ENCODE assay signal across 9 mouse cellular contexts in genomic region chr11:16967806-16968205, GRCm38 (mm10). TPM values are rescaled to one million over a fixed set of nuclear protein-coding genes. Genes with fewer than 3 reads are reported as not detected.
DNase-seq lines count a peak whose midpoint lies in the region; ATAC-seq and TF ChIP-seq lines count a peak whose summit lies in the region.
"Had no signal": no experiment of that assay in that cellular context is flagged by ENCODE, and none has a peak within 500 bp of the region (broad histone marks: within the 10 kb centered on the region; RNA-seq: fewer than 3 reads in every experiment).

No protein-coding gene starts in this region.

- 35% methylated on average over 2 of the region's 2 CpGs for WGBS in kidney, adult 2 months
- 45% methylated on average over 2 of the region's 2 CpGs for WGBS in kidney, embryonic 14.5 days

- no peak for ATAC-seq in kidney, embryonic 14.5 days (ENCODE audit: low FRiP score, low TSS enrichment)
- peak; percentile 80 for ATAC-seq in neutrophil, adult 5-6 weeks (ENCODE audit: extremely low read depth, insufficient number of reproducible peaks, low FRiP score, poor library complexity, severe bottlenecking)

- H3K27ac ChIP-seq in kidney, adult 2 months (ENCODE audit: insufficient read depth, low read depth, low read length) = no peak overlapping the region
- H3K27ac ChIP-seq in kidney, embryonic 14.5 days (ENCODE audit: low read depth, low read length) = no peak overlapping the region
- no peak overlapping the region for H3K27ac ChIP-seq in layer of hippocampus, adult 2 months
- H3K27ac ChIP-seq: embryonic facial prominence, embryonic 12.5 days; neural tube, embryonic 13.5 days had no signal

- no peaks in the 10 kb centered on the region for H3K4me1 ChIP-seq in kidney, adult 2 months (ENCODE audit: control insufficient read depth, insufficient read depth, low read length)
- H3K4me1 ChIP-seq in kidney, embryonic 14.5 days (ENCODE audit: control insufficient read depth, insufficient read depth, low read length) = no peaks in the 10 kb centered on the region
- H3K4me1 ChIP-seq in E14TG2a.4 (replicated peaks; ENCODE audit: low read depth, low read length) = no peaks in the 10 kb centered on the region
- H3K4me1 ChIP-seq: embryonic facial prominence, embryonic 12.5 days; neural tube, embryonic 13.5 days had no signal

- TF ChIP-seq POLR2A in kidney, adult 2 months (IDR thresholded peaks at IDR 0.05; ENCODE audit: low read depth, low read length) = no peak

- H3K4me3 ChIP-seq in kidney, adult 2 months (ENCODE audit: insufficient read depth, low read depth, low read length) = no peak overlapping the region
- H3K4me3 ChIP-seq in kidney, embryonic 14.5 days (ENCODE audit: low read length) = no peak overlapping the region
- H3K4me3 ChIP-seq in E14TG2a.4 (replicated peaks; ENCODE audit: low read length) = no peak overlapping the region
- no peak overlapping the region for H3K4me3 ChIP-seq in layer of hippocampus, adult 2 months
- H3K4me3 ChIP-seq: embryonic facial prominence, embryonic 12.5 days; neural tube, embryonic 13.5 days had no signal

- DNase-seq in kidney, adult 2 months = peak; percentile 22
- peak; percentile 56 for DNase-seq in adipocyte (ENCODE audit: low spot score)
- DNase-seq in layer of hippocampus, adult 2 months (ENCODE audit: low spot score in 2 of 2) = peak; percentile 48 to 57
- DNase-seq in thymus, postnatal 25 days = no peak

- TF ChIP-seq CTCF in kidney, adult 2 months (conservative IDR thresholded peaks at IDR 0.05; ENCODE audit: insufficient read depth, insufficient read length, low read depth, low read length) = no peak
- TF ChIP-seq CTCF in E14TG2a.4 (conservative IDR thresholded peaks at IDR 0.05; ENCODE audit: low read length) = peak; percentile 22
- TF ChIP-seq CTCF in layer of hippocampus, adult 2 months (conservative IDR thresholded peaks at IDR 0.05) = peak; percentile 82

- no peak overlapping the region for H3K9ac ChIP-seq in kidney, embryonic 14.5 days (ENCODE audit: low read depth, low read length)
- H3K9ac ChIP-seq: embryonic facial prominence, embryonic 12.5 days; neural tube, embryonic 13.5 days had no signal

- H3K27me3 ChIP-seq in kidney, adult 2 months (replicated peaks; ENCODE audit: control insufficient read depth, insufficient read depth, low read length) = no peaks in the 10 kb centered on the region
- H3K27me3 ChIP-seq in kidney, embryonic 14.5 days (ENCODE audit: control insufficient read depth, insufficient read depth, low read length) = no peaks in the 10 kb centered on the region
- no peaks in the 10 kb centered on the region for H3K27me3 ChIP-seq in E14TG2a.4 (ENCODE audit: insufficient read depth, low read length)
- H3K27me3 ChIP-seq: embryonic facial prominence, embryonic 12.5 days; neural tube, embryonic 13.5 days had no signal

- H3K4me2 ChIP-seq in kidney, embryonic 14.5 days (replicated peaks; ENCODE audit: low read depth, low read length) = no peak overlapping the region
- H3K4me2 ChIP-seq: embryonic facial prominence, embryonic 12.5 days; neural tube, embryonic 13.5 days had no signal

- no peaks in the 10 kb centered on the region for H3K9me3 ChIP-seq in kidney, embryonic 14.5 days (ENCODE audit: control insufficient read depth, low read length)
- H3K9me3 ChIP-seq in E14TG2a.4 (ENCODE audit: low read length) = no peaks in the 10 kb centered on the region
- H3K9me3 ChIP-seq: embryonic facial prominence, embryonic 12.5 days; neural tube, embryonic 13.5 days had no signal

- no peaks in the 10 kb centered on the region for H3K36me3 ChIP-seq in kidney, adult 2 months (ENCODE audit: control insufficient read depth, insufficient read depth, low read length)
- no peaks in the 10 kb centered on the region for H3K36me3 ChIP-seq in kidney, embryonic 14.5 days (ENCODE audit: control insufficient read depth, insufficient read depth, low read length)
- no peaks in the 10 kb centered on the region for H3K36me3 ChIP-seq in E14TG2a.4 (ENCODE audit: insufficient read depth, low read length)
- H3K36me3 ChIP-seq: embryonic facial prominence, embryonic 12.5 days; neural tube, embryonic 13.5 days had no signal

RNA-seq across cellular contexts. Expression of gene Fbxo48, which starts 16.6 kb away (rescaled TPM):
- polyA plus RNA-seq in kidney, adult 2 months (2012; rRNA removed) = 0.08 and 0.11 TPM in 2 replicates
- 1.7 and 2.3 TPM in 2 replicates for polyA plus RNA-seq in kidney, embryonic 14.5 days (2014; fragmentation: Nextera tagmentation; extraction: Ambion mirVana)
- 1 to 10 TPM; 1.7 to 2.7 TPM for total RNA-seq in layer of hippocampus, adult 2 months (2021)
- 3.0 and 3.8 TPM in 2 replicates for total RNA-seq in neutrophil, adult 5-6 weeks (2017)
